In genomic region chr19:27447515-27447914, GRCm38 (mm10) we compare ENCODE assay signal across 9 mouse cellular contexts. TPM values are rescaled to one million over a fixed set of nuclear protein-coding genes. Genes with fewer than 3 reads are reported as not detected.
DNase-seq lines count a peak whose midpoint lies in the region; ATAC-seq and TF ChIP-seq lines count a peak whose summit lies in the region.
"Had no signal": no experiment of that assay in that cellular context is flagged by ENCODE, and none has a peak within 500 bp of the region (broad histone marks: within the 10 kb centered on the region; RNA-seq: fewer than 3 reads in every experiment).

No protein-coding gene starts in this region.

- 31% methylated on average over 7 of the region's 7 CpGs for WGBS in liver, postnatal 0 days (ENCODE audit: insufficient replicate concordance)
- 34% methylated on average over 7 of the region's 7 CpGs for WGBS in liver, embryonic 11.5 days
- 21% methylated on average over 7 of the region's 7 CpGs for WGBS in forebrain, embryonic 14.5 days
- WGBS in lung, embryonic 16.5 days, result 24% methylated on average over 7 of the region's 7 CpGs
- WGBS in stomach, postnatal 0 days, result 28% methylated on average over 7 of the region's 7 CpGs

- no peaks in the 10 kb centered on the region for H3K27me3 ChIP-seq in liver, postnatal 0 days (ENCODE audit: insufficient read depth, low read length)
- H3K27me3 ChIP-seq in liver, embryonic 11.5 days (replicated peaks; ENCODE audit: control insufficient read depth, insufficient read depth, low read length), result no peaks in the 10 kb centered on the region
- H3K27me3 ChIP-seq in forebrain, embryonic 14.5 days (replicated peaks; ENCODE audit: control insufficient read depth, insufficient read depth, low read length), result 0 out of 2 replicates have a peak, but pooled peaks cover 2% of the 10 kb centered on the region
- no peaks in the 10 kb centered on the region for H3K27me3 ChIP-seq in lung, embryonic 16.5 days (ENCODE audit: control insufficient read depth, insufficient read depth, low read depth, low read length)
- no peaks in the 10 kb centered on the region for H3K27me3 ChIP-seq in stomach, postnatal 0 days (ENCODE audit: control insufficient read depth, insufficient read depth, low read length)
- H3K27me3 ChIP-seq: limb, embryonic 12.5 days had no signal

- H3K4me2 ChIP-seq in liver, postnatal 0 days (ENCODE audit: low read depth, low read length), result no peak overlapping the region
- H3K4me2 ChIP-seq in liver, embryonic 11.5 days, result no peak overlapping the region
- H3K4me2 ChIP-seq in forebrain, embryonic 14.5 days (ENCODE audit: low read length), result no peak overlapping the region
- no peak overlapping the region for H3K4me2 ChIP-seq in lung, embryonic 16.5 days (ENCODE audit: low read depth, low read length)
- H3K4me2 ChIP-seq in stomach, postnatal 0 days (replicated peaks; ENCODE audit: low read depth), result no peak overlapping the region
- H3K4me2 ChIP-seq: limb, embryonic 12.5 days had no signal

- no peak for ATAC-seq in liver, postnatal 0 days
- no peak for ATAC-seq in liver, embryonic 11.5 days (replicated peaks; ENCODE audit: low FRiP score)
- ATAC-seq in forebrain, embryonic 14.5 days, result peak; percentile 81
- no peak for ATAC-seq in lung, embryonic 16.5 days (ENCODE audit: low read depth)
- ATAC-seq in stomach, postnatal 0 days (ENCODE audit: low FRiP score, low TSS enrichment), result no peak

- DNase-seq in adrenal gland, postnatal 25 days, result peak; percentile 3
- DNase-seq in adrenal gland, postnatal 4 days (ENCODE audit: low spot score in 2 of 2), result no peak
- DNase-seq in liver, postnatal 0 days, result no peak
- no peak for DNase-seq in liver, embryonic 11.5 days (ENCODE audit: low spot score)
- DNase-seq in forebrain, embryonic 14.5 days (ENCODE audit: low spot score), result peak; percentile 89
- peak; percentile 30 for DNase-seq in stomach, postnatal 0 days (ENCODE audit: low spot score)
- no peak for DNase-seq in urinary bladder, adult 18-20 months (ENCODE audit: low spot score in 2 of 2)

- no peaks in the 10 kb centered on the region for H3K9me3 ChIP-seq in liver, postnatal 0 days (ENCODE audit: low read length)
- H3K9me3 ChIP-seq in liver, embryonic 11.5 days (ENCODE audit: control insufficient read depth, low read length), result no peaks in the 10 kb centered on the region
- no peaks in the 10 kb centered on the region for H3K9me3 ChIP-seq in forebrain, embryonic 14.5 days (replicated peaks; ENCODE audit: control insufficient read depth, low read length)
- no peaks in the 10 kb centered on the region for H3K9me3 ChIP-seq in lung, embryonic 16.5 days (ENCODE audit: control insufficient read depth, low read length)
- H3K9me3 ChIP-seq in stomach, postnatal 0 days (ENCODE audit: control insufficient read depth, low read length), result no peaks in the 10 kb centered on the region
- H3K9me3 ChIP-seq: limb, embryonic 12.5 days had no signal

- H3K36me3 ChIP-seq in liver, postnatal 0 days (replicated peaks; ENCODE audit: insufficient read depth, low read length), result no peaks in the 10 kb centered on the region
- H3K36me3 ChIP-seq in liver, embryonic 11.5 days (ENCODE audit: control insufficient read depth, insufficient read depth, low read length), result no peaks in the 10 kb centered on the region
- no peaks in the 10 kb centered on the region for H3K36me3 ChIP-seq in forebrain, embryonic 14.5 days (ENCODE audit: control insufficient read depth, insufficient read depth, low read length)
- H3K36me3 ChIP-seq in lung, embryonic 16.5 days (ENCODE audit: control insufficient read depth, insufficient read depth, low read length), result no peaks in the 10 kb centered on the region
- H3K36me3 ChIP-seq in stomach, postnatal 0 days (ENCODE audit: control insufficient read depth, insufficient read depth, low read length), result no peaks in the 10 kb centered on the region
- H3K36me3 ChIP-seq: limb, embryonic 12.5 days had no signal

- H3K27ac ChIP-seq in liver, postnatal 0 days (ENCODE audit: low read depth), result no peak overlapping the region
- no peak overlapping the region for H3K27ac ChIP-seq in liver, embryonic 11.5 days (ENCODE audit: low read depth, low read length)
- no peak overlapping the region for H3K27ac ChIP-seq in forebrain, embryonic 14.5 days (ENCODE audit: low read depth, low read length)
- H3K27ac ChIP-seq in lung, embryonic 16.5 days (ENCODE audit: low read length), result no peak overlapping the region
- no peak overlapping the region for H3K27ac ChIP-seq in stomach, postnatal 0 days (replicated peaks)
- H3K27ac ChIP-seq: limb, embryonic 12.5 days had no signal

- TF ChIP-seq EP300 in liver, postnatal 0 days (IDR thresholded peaks at IDR 0.05; ENCODE audit: low read depth), result no peak
- TF ChIP-seq EP300 in stomach, postnatal 0 days (optimal IDR thresholded peaks at IDR 0.05), result no peak

- H3K4me3 ChIP-seq in liver, postnatal 0 days (ENCODE audit: low read depth, low read length), result no peak overlapping the region
- H3K4me3 ChIP-seq in liver, embryonic 11.5 days (ENCODE audit: low read depth, low read length), result no peak overlapping the region
- no peak overlapping the region for H3K4me3 ChIP-seq in forebrain, embryonic 14.5 days (ENCODE audit: low read depth, low read length)
- H3K4me3 ChIP-seq in lung, embryonic 16.5 days (ENCODE audit: low read length), result no peak overlapping the region
- no peak overlapping the region for H3K4me3 ChIP-seq in stomach, postnatal 0 days (ENCODE audit: low read depth, low read length)
- H3K4me3 ChIP-seq: limb, embryonic 12.5 days had no signal

- no peaks in the 10 kb centered on the region for H3K4me1 ChIP-seq in liver, postnatal 0 days (ENCODE audit: insufficient read depth)
- H3K4me1 ChIP-seq in liver, embryonic 11.5 days (replicated peaks; ENCODE audit: control insufficient read depth, insufficient read depth, low read length), result no peaks in the 10 kb centered on the region
- H3K4me1 ChIP-seq in forebrain, embryonic 14.5 days (ENCODE audit: control insufficient read depth, insufficient read depth, low read length), result no peaks in the 10 kb centered on the region
- no peaks in the 10 kb centered on the region for H3K4me1 ChIP-seq in lung, embryonic 16.5 days (replicated peaks; ENCODE audit: control insufficient read depth, insufficient read depth, low read length)
- no peaks in the 10 kb centered on the region for H3K4me1 ChIP-seq in stomach, postnatal 0 days (replicated peaks; ENCODE audit: control insufficient read depth, insufficient read depth)
- H3K4me1 ChIP-seq: limb, embryonic 12.5 days had no signal

- H3K9ac ChIP-seq in liver, postnatal 0 days (replicated peaks), result no peak overlapping the region
- H3K9ac ChIP-seq in liver, embryonic 11.5 days (ENCODE audit: low read depth, low read length), result no peak overlapping the region
- H3K9ac ChIP-seq in forebrain, embryonic 14.5 days (ENCODE audit: low read length), result no peak overlapping the region
- H3K9ac ChIP-seq in lung, embryonic 16.5 days (ENCODE audit: low read length), result 0 out of 2 replicates have a peak overlapping the region, but pooled peaks have one; percentile 15
- H3K9ac ChIP-seq in stomach, postnatal 0 days (ENCODE audit: low read length), result no peak overlapping the region
- H3K9ac ChIP-seq: limb, embryonic 12.5 days had no signal

- TF ChIP-seq CTCF in liver, postnatal 0 days (IDR thresholded peaks at IDR 0.05; ENCODE audit: low read depth), result peak; percentile 61
- TF ChIP-seq CTCF in stomach, postnatal 0 days (IDR thresholded peaks at IDR 0.05; ENCODE audit: low read depth), result peak; percentile 80

RNA-seq across cellular contexts. Expression of gene Pum3, which starts 17.9 kb away (rescaled TPM):
- 80.2 and 91.7 TPM in 2 replicates for total RNA-seq in adrenal gland, postnatal 25 days (2021)
- total RNA-seq in adrenal gland, postnatal 4 days (2021), result 100 to 1,000 TPM in 1 of 2 experiments, 10 to 100 TPM in 1; 91.8 to 100 TPM
- polyA plus RNA-seq in liver, postnatal 0 days (2015; fragmentation: Nextera tagmentation; extraction: Ambion mirVana), result 32.7 and 37.8 TPM in 2 replicates
- 118 TPM in 2 replicates for polyA plus RNA-seq in liver, embryonic 11.5 days (2014; fragmentation: Nextera tagmentation; extraction: Ambion mirVana)
- polyA plus RNA-seq in forebrain, embryonic 14.5 days (2014; fragmentation: Nextera tagmentation; extraction: Ambion mirVana), result 69.3 and 76.8 TPM in 2 replicates
- 66.5 and 67.0 TPM in 2 replicates for polyA plus RNA-seq in lung, embryonic 16.5 days (2015; fragmentation: Nextera tagmentation; extraction: Ambion mirVana)
- 45.5 and 45.6 TPM in 2 replicates for polyA plus RNA-seq in stomach, postnatal 0 days (2015; fragmentation: Nextera tagmentation; extraction: Ambion mirVana)

Comparison
In these comparisons a context has a peak if more than half of its experiments do, and no peak if none do; other contexts are left out.
1. DNase-seq: peak in adrenal gland, postnatal 25 days (single experiment), forebrain, embryonic 14.5 days (single experiment) and stomach, postnatal 0 days (single experiment); none in adrenal gland, postnatal 4 days (0 of 2), liver, postnatal 0 days (single experiment), liver, embryonic 11.5 days (single experiment) and urinary bladder, adult 18-20 months (0 of 2).